Mouse (Mus musculus) neutrophil, adult 5-6 weeks (primary cell): ENCODE measurements around the gene Slc12a6. TPM values are rescaled to one million over a fixed set of nuclear protein-coding genes. Genes with fewer than 3 reads are reported as not detected.

Experiments used
- ATAC-seq: fragments of 151-379, 151-347 bp; 2 replicates; pipeline ENCODE4 v1.8.0; 2017; ENCODE audit warnings: mild to moderate bottlenecking, moderate TSS enrichment; ENCODE audit not compliant: insufficient number of reproducible peaks, poor library complexity, low FRiP score, severe bottlenecking; ENCODE audit errors: extremely low read depth
- total RNA-seq: library from RNA; stranded (forward); fragments of 200-1000 nt; gene quantifications from 2 replicates; pipeline ENCODE4 v1.2.3, GENCODE M21; 2017

Gene Slc12a6
- total RNA-seq, 1 experiment from 2014 or later: 406 TPM

- no peak for ATAC-seq
Measured at GRCm38 (mm10) chr2:112308671-112309070, 43.0 kb downstream of the Slc12a6 start.

GRCm38 (mm10) chr2:112309161-112309600 is 43.6 kb downstream of the Slc12a6 start:
- no peak for ATAC-seq

GRCm38 (mm10) chr2:112315638-112316037 is 50.0 kb downstream of the Slc12a6 start:
- no peak for ATAC-seq

- ATAC-seq: no peak
Measured at GRCm38 (mm10) chr2:112318227-112318626, 52.6 kb downstream of the Slc12a6 start.

- ATAC-seq: no peak
Measured at GRCm38 (mm10) chr2:112318905-112319304, 53.3 kb downstream of the Slc12a6 start.

- ATAC-seq: no peak
Measured at GRCm38 (mm10) chr2:112328069-112328777, 62.6 kb downstream of the Slc12a6 start.

- ATAC-seq: no peak
Measured at GRCm38 (mm10) chr2:112332051-112332898, 66.7 kb downstream of the Slc12a6 start.

GRCm38 (mm10) chr2:112337211-112337610 is 71.6 kb downstream of the Slc12a6 start:
- ATAC-seq: no peak

- peak; percentile 13; the same call in 1 of the 2 replicates for ATAC-seq
Measured at GRCm38 (mm10) chr2:112339736-112340135, 74.1 kb downstream of the Slc12a6 start.

- ATAC-seq: no peak
Measured at GRCm38 (mm10) chr2:112341117-112341516, 75.5 kb downstream of the Slc12a6 start.

GRCm38 (mm10) chr2:112348246-112348645 is 82.6 kb downstream of the Slc12a6 start:
- ATAC-seq: no peak

- no peak for ATAC-seq
Measured at GRCm38 (mm10) chr2:112353685-112354455, 88.2 kb downstream of the Slc12a6 start.

- no peak for ATAC-seq
Measured at GRCm38 (mm10) chr2:112359611-112360010, 94.0 kb downstream of the Slc12a6 start.

GRCm38 (mm10) chr2:112360012-112360780 is 94.6 kb downstream of the Slc12a6 start:
- ATAC-seq: no peak

- no peak for ATAC-seq
Measured at GRCm38 (mm10) chr2:112360781-112361169, 95.2 kb downstream of the Slc12a6 start.

GRCm38 (mm10) chr2:112367222-112367621 is 101.6 kb downstream of the Slc12a6 start:
- ATAC-seq: no peak

- peak; percentile 72 for ATAC-seq
Measured at GRCm38 (mm10) chr2:112367726-112368673, 102.4 kb downstream of the Slc12a6 start, which contains the start of gene Emc4. Gene Emc4 (minus strand): TSS chr2:112368027.
